Mouse (Mus musculus): ENCODE data around the gene Krtap28-10. TPM values are rescaled to one million over a fixed set of nuclear protein-coding genes. Genes with fewer than 3 reads are reported as not detected.

Gene Krtap28-10
- not detected for polyA plus RNA-seq (2017; shearing (Covaris generic))

DNA sequence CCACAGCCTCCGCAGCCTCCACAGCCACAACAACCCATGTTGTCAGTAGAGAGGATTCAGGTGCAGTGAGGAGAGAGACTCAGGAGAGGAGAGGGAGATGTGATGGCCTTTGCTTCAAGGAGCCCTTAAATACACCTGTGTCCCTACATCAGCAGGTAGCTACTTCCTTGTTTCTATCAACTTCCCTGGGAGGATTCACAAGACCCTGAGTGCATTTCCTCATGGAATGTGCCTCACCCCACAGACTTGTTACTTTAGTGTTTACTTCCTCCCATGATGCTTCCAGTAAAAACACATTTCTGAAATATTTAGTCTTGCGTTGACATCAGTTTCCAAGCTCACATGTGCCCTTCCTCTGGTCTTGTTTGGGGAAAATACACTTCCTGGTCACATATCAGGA is at the start of gene Krtap28-10:
Krtap28-10 (minus strand) TSS at position 101 of the 400 bp plus-strand sequence.

GRCm38 (mm10) chr1:83060643-83061042 is 18.4 kb upstream of the Krtap28-10 start, which contains the start of gene Krtap28-13:
Krtap28-13 (plus strand) TSS chr1:83060930.

GRCm38 (mm10) chr1:83059278-83059677 is 17.0 kb upstream of the Krtap28-10 start, which contains the start of gene A030005K14Rik:
A030005K14Rik (minus strand) TSS chr1:83059378.

DNA sequence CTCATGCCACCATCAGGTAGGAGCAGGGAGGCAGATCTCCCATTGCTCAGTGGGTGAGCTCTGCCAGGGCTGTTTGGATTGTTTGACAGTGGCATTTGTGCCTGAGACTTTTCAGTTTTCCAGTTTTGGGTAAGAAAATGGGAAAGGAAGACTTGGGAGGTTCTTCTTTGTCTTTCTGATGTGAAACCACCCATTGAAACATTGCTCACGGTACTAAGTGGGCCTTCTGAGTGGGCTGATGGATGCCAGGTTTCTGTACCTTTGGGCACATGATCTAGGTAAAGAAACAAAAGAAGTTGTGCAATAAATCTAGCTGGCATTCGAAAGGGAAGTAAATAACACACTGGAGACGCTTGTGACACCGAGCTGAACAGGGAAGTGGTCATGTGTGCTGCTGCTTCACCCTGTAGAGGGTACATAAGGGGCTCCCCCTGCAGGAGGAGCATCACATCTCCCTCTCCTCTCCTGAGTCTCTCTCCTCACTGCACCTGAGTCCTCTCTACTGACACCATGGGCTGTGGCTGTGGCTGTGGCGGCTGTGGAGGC is 2.7 kb upstream of the Krtap28-10 start, which contains the start of gene Gm47969:
Gm47969 (plus strand) TSS at position 51 of the 546 bp plus-strand sequence.

DNA sequence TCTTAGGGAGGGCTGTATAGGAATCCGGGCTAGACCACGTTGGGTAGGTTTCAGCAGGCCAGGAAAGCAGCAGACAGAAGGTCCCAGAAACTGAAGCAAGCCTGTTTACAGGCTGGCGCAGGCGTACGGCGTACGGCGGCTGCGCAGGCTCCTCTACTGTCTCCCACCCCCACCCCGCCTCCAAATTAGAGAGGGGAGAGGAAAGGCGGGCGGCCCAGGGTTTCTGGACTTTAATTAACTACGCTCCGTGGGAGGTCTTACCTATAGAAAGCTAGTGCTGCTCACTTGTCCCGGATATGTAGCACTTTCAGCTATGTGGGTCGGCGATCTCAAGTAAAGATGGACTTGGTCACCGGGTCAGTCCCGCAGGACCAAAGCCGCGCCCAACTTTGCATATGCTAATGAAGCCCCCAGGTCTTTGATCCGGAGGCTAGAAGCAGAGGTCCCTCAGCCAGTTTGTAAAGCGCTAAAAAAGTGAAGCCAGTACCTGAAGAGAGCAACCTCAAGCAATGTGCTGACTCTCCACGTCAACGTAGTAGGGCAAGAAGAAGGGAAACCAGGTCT is 4.1 kb downstream of the Krtap28-10 start, which contains the start of gene Slc19a3:
Slc19a3 (minus strand) TSS at position 340 of the 564 bp plus-strand sequence.

DNA sequence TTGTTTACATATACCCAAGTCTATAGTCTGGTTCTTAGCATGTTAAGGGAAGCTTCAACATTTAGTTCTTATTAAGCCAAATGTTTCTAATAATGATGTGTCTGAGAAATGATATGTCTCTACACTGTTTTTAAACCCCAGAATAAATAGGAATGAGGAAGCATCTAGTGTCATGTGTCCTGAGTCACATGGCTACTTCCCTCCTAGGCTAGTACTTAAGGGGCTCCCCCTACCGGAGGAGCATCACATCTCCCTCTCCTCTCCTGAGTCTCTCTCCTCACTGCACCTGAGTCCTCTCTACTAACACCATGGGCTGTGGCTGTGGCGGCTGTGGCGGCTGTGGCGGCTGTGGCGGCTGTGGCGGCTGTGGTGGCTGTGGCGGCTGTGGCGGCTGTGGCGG is 42.0 kb downstream of the Krtap28-10 start, which contains the start of gene Gm47959:
Gm47959 (plus strand) TSS at position 243 of the 400 bp plus-strand sequence.

Other genes starting within 250 kb of the Krtap28-10 start
- gene Agfg1, start 203.0 kb downstream of the Krtap28-10 start, polyA plus RNA-seq (2017; shearing (Covaris generic)), result 26.3 TPM
- 0.37 TPM for gene A030005L19Rik, start 129.2 kb downstream of the Krtap28-10 start, polyA plus RNA-seq (2017; shearing (Covaris generic))
- not detected for gene A030014E15Rik, start 117.6 kb downstream of the Krtap28-10 start, polyA plus RNA-seq (2017; shearing (Covaris generic))
- not detected for gene Gm6217, start 111.1 kb downstream of the Krtap28-10 start, polyA plus RNA-seq (2017; shearing (Covaris generic))
- gene A030003K21Rik, start 99.1 kb downstream of the Krtap28-10 start, polyA plus RNA-seq (2017; shearing (Covaris generic)), result not detected
- not detected for gene Gm7544, start 86.5 kb downstream of the Krtap28-10 start, polyA plus RNA-seq (2017; shearing (Covaris generic))
- gene Gm47955, start 82.2 kb downstream of the Krtap28-10 start, polyA plus RNA-seq (2017; shearing (Covaris generic)), result not detected
- gene Gm47959, start 41.9 kb downstream of the Krtap28-10 start, polyA plus RNA-seq (2017; shearing (Covaris generic)), result not detected
- not detected for gene Slc19a3, start 4.0 kb downstream of the Krtap28-10 start, polyA plus RNA-seq (2017; shearing (Covaris generic))
- gene Gm47969, start 2.5 kb upstream of the Krtap28-10 start, polyA plus RNA-seq (2017; shearing (Covaris generic)), result not detected
- not detected for gene A030005K14Rik, start 16.9 kb upstream of the Krtap28-10 start, polyA plus RNA-seq (2017; shearing (Covaris generic))
- not detected for gene Krtap28-13, start 18.4 kb upstream of the Krtap28-10 start, polyA plus RNA-seq (2017; shearing (Covaris generic))
- 1.3 TPM for gene Ccl20, start 74.3 kb upstream of the Krtap28-10 start, polyA plus RNA-seq (2017; shearing (Covaris generic))
- gene Daw1, start 117.3 kb upstream of the Krtap28-10 start, polyA plus RNA-seq (2017; shearing (Covaris generic)), result 0.17 TPM